In the genomic region with DNA sequence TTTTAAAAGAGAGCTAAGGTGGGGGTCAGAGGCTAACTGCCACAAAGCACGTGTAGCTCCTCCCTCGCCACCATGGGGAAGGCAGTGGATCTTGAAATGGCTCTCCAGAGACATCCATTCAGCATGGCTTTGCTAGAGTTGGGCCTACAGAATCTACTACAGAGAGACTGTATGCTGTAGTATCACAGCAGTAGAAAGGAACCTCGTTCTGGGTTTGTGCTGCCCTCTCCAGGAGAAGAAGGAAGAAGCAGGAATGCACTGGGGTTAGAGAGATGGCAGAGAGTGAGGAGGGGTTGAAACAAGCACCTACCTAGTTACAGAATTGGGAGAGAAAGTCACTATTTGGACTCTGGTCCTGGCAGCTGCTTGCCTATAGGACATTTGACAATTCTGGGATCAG, we compare ENCODE assay signal across 9 mouse cellular contexts. TPM values are rescaled to one million over a fixed set of nuclear protein-coding genes. Genes with fewer than 3 reads are reported as not detected.
A peak's percentile ranks its signal among the peaks of the same experiment; 100 is the strongest.
DNase-seq lines count a peak whose midpoint lies in the region; ATAC-seq and TF ChIP-seq lines count a peak whose summit lies in the region.
"Had no signal": no experiment of that assay in that cellular context is flagged by ENCODE, and none has a peak within 500 bp of the region (broad histone marks: within the 10 kb centered on the region; RNA-seq: fewer than 3 reads in every experiment).

No protein-coding gene starts in this region.

- H3K27ac ChIP-seq in hindbrain, embryonic 16.5 days (ENCODE audit: low read depth, low read length) = no peak overlapping the region
- no peak overlapping the region for H3K27ac ChIP-seq in hindbrain, embryonic 13.5 days
- no peak overlapping the region for H3K27ac ChIP-seq in liver, postnatal 0 days (ENCODE audit: low read depth)
- H3K27ac ChIP-seq: embryonic facial prominence, embryonic 15.5 days had no signal

- WGBS in hindbrain, embryonic 16.5 days = 31% methylated on average over 3 of the region's 3 CpGs
- WGBS in hindbrain, embryonic 13.5 days = 36% methylated on average over 3 of the region's 3 CpGs
- WGBS in liver, postnatal 0 days (ENCODE audit: insufficient replicate concordance) = 23% methylated on average over 3 of the region's 3 CpGs

- no peak overlapping the region for H3K9ac ChIP-seq in hindbrain, embryonic 16.5 days (ENCODE audit: low read depth, low read length)
- H3K9ac ChIP-seq in hindbrain, embryonic 13.5 days = no peak overlapping the region
- no peak overlapping the region for H3K9ac ChIP-seq in liver, postnatal 0 days (replicated peaks)
- H3K9ac ChIP-seq: embryonic facial prominence, embryonic 15.5 days had no signal

- ATAC-seq in hindbrain, embryonic 16.5 days = 0 out of 2 replicates have a peak, but pooled peaks have one; percentile 56
- no peak for ATAC-seq in hindbrain, embryonic 13.5 days (ENCODE audit: low FRiP score)
- peak; percentile 38; the same call in 1 of the 2 replicates for ATAC-seq in liver, postnatal 0 days
- ATAC-seq in erythroid progenitor cell, adult 5-6 weeks (replicated peaks; ENCODE audit: low FRiP score, poor library complexity, severe bottlenecking) = no peak

- peak; percentile 58 to 76 for DNase-seq in CD8-positive naive resting alpha-beta T cell, adult 2 months (ENCODE audit: low read depth in 2 of 2, low spot score in 2 of 2)
- DNase-seq in ZHBTc4 (ENCODE audit: low read depth, low spot score) = peak; percentile 41
- peak; percentile 22 to 23 for DNase-seq in heart, postnatal 36 days
- no peak for DNase-seq in liver, postnatal 0 days
- peak; percentile 42 for DNase-seq in right cerebral cortex, postnatal 14 days

- no peak overlapping the region for H3K4me2 ChIP-seq in hindbrain, embryonic 16.5 days (ENCODE audit: low read length)
- no peak overlapping the region for H3K4me2 ChIP-seq in hindbrain, embryonic 13.5 days
- H3K4me2 ChIP-seq in liver, postnatal 0 days (ENCODE audit: low read depth, low read length) = no peak overlapping the region
- H3K4me2 ChIP-seq: embryonic facial prominence, embryonic 15.5 days had no signal

- no peaks in the 10 kb centered on the region for H3K27me3 ChIP-seq in hindbrain, embryonic 16.5 days (replicated peaks; ENCODE audit: control insufficient read depth, insufficient read depth, low read length)
- no peaks in the 10 kb centered on the region for H3K27me3 ChIP-seq in hindbrain, embryonic 13.5 days
- no peaks in the 10 kb centered on the region for H3K27me3 ChIP-seq in liver, postnatal 0 days (ENCODE audit: insufficient read depth, low read length)
- H3K27me3 ChIP-seq: embryonic facial prominence, embryonic 15.5 days had no signal

- intact Hi-C loops in heart, postnatal 36 days (cut with DNase I) = loop anchor here (2.0 kb wide), 1 partner anchor 57 kb away; no protein-coding TSS in a partner anchor

- no peaks in the 10 kb centered on the region for H3K4me1 ChIP-seq in hindbrain, embryonic 16.5 days (ENCODE audit: control insufficient read depth, insufficient read depth, low read depth, low read length)
- 0 out of 2 replicates have a peak, but pooled peaks cover 4% of the 10 kb centered on the region for H3K4me1 ChIP-seq in hindbrain, embryonic 13.5 days (replicated peaks)
- H3K4me1 ChIP-seq in liver, postnatal 0 days (ENCODE audit: insufficient read depth) = no peaks in the 10 kb centered on the region

- peak; percentile 73 for TF ChIP-seq CTCF in liver, postnatal 0 days (IDR thresholded peaks at IDR 0.05; ENCODE audit: low read depth)

- H3K36me3 ChIP-seq in hindbrain, embryonic 16.5 days (ENCODE audit: control insufficient read depth, insufficient read depth, low read length) = no peaks in the 10 kb centered on the region
- H3K36me3 ChIP-seq in hindbrain, embryonic 13.5 days = no peaks in the 10 kb centered on the region
- no peaks in the 10 kb centered on the region for H3K36me3 ChIP-seq in liver, postnatal 0 days (replicated peaks; ENCODE audit: insufficient read depth, low read length)
- H3K36me3 ChIP-seq: embryonic facial prominence, embryonic 15.5 days had no signal

- no peaks in the 10 kb centered on the region for H3K9me3 ChIP-seq in hindbrain, embryonic 16.5 days (ENCODE audit: control insufficient read depth, low read length)
- no peaks in the 10 kb centered on the region for H3K9me3 ChIP-seq in hindbrain, embryonic 13.5 days
- no peaks in the 10 kb centered on the region for H3K9me3 ChIP-seq in liver, postnatal 0 days (ENCODE audit: low read length)
- H3K9me3 ChIP-seq: embryonic facial prominence, embryonic 15.5 days had no signal

- no peak for TF ChIP-seq EP300 in liver, postnatal 0 days (IDR thresholded peaks at IDR 0.05; ENCODE audit: low read depth)

- no peak overlapping the region for H3K4me3 ChIP-seq in hindbrain, embryonic 16.5 days (ENCODE audit: low read length)
- H3K4me3 ChIP-seq in hindbrain, embryonic 13.5 days = no peak overlapping the region
- no peak overlapping the region for H3K4me3 ChIP-seq in liver, postnatal 0 days (ENCODE audit: low read depth, low read length)
- H3K4me3 ChIP-seq: embryonic facial prominence, embryonic 15.5 days had no signal

RNA-seq across cellular contexts. Expression of a gene that starts 34.0 kb away (rescaled TPM):
- 14.8 and 16.2 TPM in 2 replicates for polyA plus RNA-seq in hindbrain, embryonic 16.5 days (2015; fragmentation: Nextera tagmentation; extraction: Ambion mirVana)
- 10.3 and 14.3 TPM in 2 replicates for polyA plus RNA-seq in hindbrain, embryonic 13.5 days (2015; fragmentation: Nextera tagmentation; extraction: Ambion mirVana)
- 1 to 10 TPM; 2.3 to 4.1 TPM for total RNA-seq in heart, postnatal 36 days (2021)
- 12.3 and 13.7 TPM in 2 replicates for polyA plus RNA-seq in liver, postnatal 0 days (2015; fragmentation: Nextera tagmentation; extraction: Ambion mirVana)
- 9.2 and 36.0 TPM in 2 replicates for total RNA-seq in erythroid progenitor cell, adult 5-6 weeks (2015; ENCODE audit: low replicate concordance)
- total RNA-seq in erythroid progenitor cell, adult 5-6 weeks (2017; ENCODE audit: low replicate concordance) = 2.2 and 8.5 TPM in 2 replicates

Comparison
In these comparisons a context has a peak if more than half of its experiments do, and no peak if none do; other contexts are left out.
1. ATAC-seq: peak in hindbrain, embryonic 16.5 days (single experiment) and liver, postnatal 0 days (single experiment); none in hindbrain, embryonic 13.5 days (single experiment) and erythroid progenitor cell, adult 5-6 weeks (single experiment).